Mouse (Mus musculus) liver, embryonic 11.5 days (tissue): Measurements from ENCODE around the gene Gm15448. TPM values are rescaled to one million over a fixed set of nuclear protein-coding genes. Genes with fewer than 3 reads are reported as not detected.

Experiments used
- polyA plus RNA-seq: library from polyadenylated mRNA; unstranded; fragments of >200 nt; fragmentation: Nextera tagmentation; extraction: Ambion mirVana; gene quantifications from 2 replicates; pipeline ENCODE4 v1.2.1, GENCODE M21; 2014

Gm15448 gene
- polyA plus RNA-seq, 1 experiment from 2014 or later: not detected

Other genes starting within 250 kb of the Gm15448 start
- gene Oscar, start 209.5 kb downstream of the Gm15448 start, polyA plus RNA-seq: 0.17 TPM in 1 of 2 replicates, not detected in the other
- gene Ndufa3, start 208.3 kb downstream of the Gm15448 start, polyA plus RNA-seq: 375 and 405 TPM in 2 replicates
- 21.5 and 24.1 TPM in 2 replicates for gene Tfpt, start 195.8 kb downstream of the Gm15448 start, polyA plus RNA-seq
- 136 and 137 TPM in 2 replicates for gene Prpf31, start 195.7 kb downstream of the Gm15448 start, polyA plus RNA-seq
- 69.6 and 76.5 TPM in 2 replicates for gene Cnot3, start 180.4 kb downstream of the Gm15448 start, polyA plus RNA-seq
- 13.4 and 13.5 TPM in 2 replicates for gene Leng1, start 159.8 kb downstream of the Gm15448 start, polyA plus RNA-seq
- gene Tmc4, start 148.1 kb downstream of the Gm15448 start, polyA plus RNA-seq: 10.0 and 12.1 TPM in 2 replicates
- gene Tsen34, start 132.8 kb downstream of the Gm15448 start, polyA plus RNA-seq: 103 and 106 TPM in 2 replicates
- gene Mboat7, start 132.2 kb downstream of the Gm15448 start, polyA plus RNA-seq: 35.7 and 36.7 TPM in 2 replicates
- gene Rps9, start 121.7 kb downstream of the Gm15448 start, polyA plus RNA-seq: 1,767 and 1,846 TPM in 2 replicates
- 1.0 and 1.3 TPM in 2 replicates for gene Pirb, start 105.3 kb downstream of the Gm15448 start, polyA plus RNA-seq
- 0.30 and 0.38 TPM in 2 replicates for gene Pira2, start 19.4 kb upstream of the Gm15448 start, polyA plus RNA-seq
- 0.18 and 0.21 TPM in 2 replicates for gene Gm14548, start 72.4 kb upstream of the Gm15448 start, polyA plus RNA-seq
- 0.13 and 0.23 TPM in 2 replicates for gene Lilra6, start 89.8 kb upstream of the Gm15448 start, polyA plus RNA-seq
- 1.2 and 1.7 TPM in 2 replicates for gene Lair1, start 237.5 kb upstream of the Gm15448 start, polyA plus RNA-seq